Mouse (Mus musculus): ENCODE measurements around the gene Nup98. TPM values are rescaled to one million over a fixed set of nuclear protein-coding genes. Genes with fewer than 3 reads are reported as not detected.

Nup98 gene
- polyA plus RNA-seq, 1 experiment from 2014 or later = 46.9 TPM

DNA sequence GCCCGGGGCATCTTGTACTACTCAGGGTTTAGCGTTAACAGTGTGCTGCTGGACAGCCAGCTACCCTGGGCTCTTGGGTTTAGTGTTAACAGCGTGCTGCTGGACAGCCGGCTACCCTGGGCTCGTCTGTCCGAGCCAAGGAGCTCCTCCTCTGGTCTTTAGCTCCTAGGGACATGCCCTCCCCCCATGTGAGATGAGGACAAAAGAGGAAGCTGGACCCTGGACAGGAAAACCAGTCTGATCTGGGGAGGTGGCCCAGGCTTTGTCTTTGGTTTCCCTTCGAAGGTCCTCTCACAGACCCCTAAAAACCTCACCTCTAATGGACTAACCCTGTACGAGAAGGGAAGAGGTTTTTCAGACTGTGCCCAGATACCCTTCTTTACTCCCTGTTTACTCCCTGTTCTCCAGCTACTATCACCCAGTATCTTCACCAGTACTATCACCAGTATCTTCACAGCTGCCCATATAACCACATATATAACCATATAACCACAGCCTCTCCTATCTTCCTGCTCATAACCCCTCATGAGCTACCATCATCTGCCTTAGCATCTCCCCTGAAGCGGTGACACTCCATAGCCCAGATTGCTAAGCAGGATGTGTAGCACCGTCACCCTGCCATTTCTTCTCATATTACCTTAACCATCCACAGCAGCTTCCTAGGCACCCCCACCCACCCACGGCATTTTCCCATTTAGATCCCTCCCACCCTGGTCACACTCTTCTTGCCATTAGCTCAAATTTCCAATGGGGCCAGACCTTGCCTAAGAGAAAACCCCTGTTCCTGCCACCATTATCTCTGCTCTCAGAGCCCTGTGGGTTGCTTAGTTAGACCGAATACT, 37.2 kb upstream of the Nup98 start:
- H3K27me3 ChIP-seq = no peaks in the 10 kb centered on the region
- no peaks in the 10 kb centered on the region; the same call in 1 of the 2 replicates for H3K36me3 ChIP-seq
- H3K27ac ChIP-seq = no peak overlapping the region
- no peaks in the 10 kb centered on the region for H3K9me3 ChIP-seq
- no peak overlapping the region for H3K4me3 ChIP-seq
- no peak overlapping the region for H3K9ac ChIP-seq
- H3K4me1 ChIP-seq = peaks cover 39% of the 10 kb centered on the region
- no peak for ATAC-seq (ENCODE audit: insufficient number of reproducible peaks, insufficient read depth, low FRiP score, low TSS enrichment)
- 41% methylated on average over 12 of the region's 12 CpGs for WGBS
- peak overlapping the region; percentile 70 for H3K4me2 ChIP-seq (replicated peaks)

DNA sequence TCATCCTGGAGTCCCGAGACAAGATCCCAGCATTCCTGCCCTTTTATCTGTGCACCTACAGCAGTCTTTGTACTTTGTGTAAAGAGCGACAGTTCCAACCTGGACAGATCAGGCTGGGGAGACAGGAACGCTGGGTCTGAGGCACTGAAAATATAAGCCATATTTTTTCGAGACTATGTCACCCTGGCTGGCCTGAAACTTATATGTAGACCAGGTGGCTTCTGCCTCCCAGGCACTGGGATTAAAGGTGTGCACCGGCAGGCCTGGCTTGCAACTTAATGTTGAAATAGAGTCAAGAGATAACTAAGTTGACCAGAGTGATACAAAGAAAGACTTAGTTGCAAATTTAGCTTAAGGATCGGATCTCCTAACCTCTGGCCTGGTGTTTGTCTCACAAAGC, 36.3 kb upstream of the Nup98 start:
- H3K9ac ChIP-seq = no peak overlapping the region; the same call in 1 of the 2 replicates
- no peaks in the 10 kb centered on the region for H3K27me3 ChIP-seq
- peaks cover 39% of the 10 kb centered on the region for H3K4me1 ChIP-seq
- 0 out of 2 replicates have a peak overlapping the region, but pooled peaks have one; percentile 37 for H3K27ac ChIP-seq
- no peak overlapping the region for H3K4me3 ChIP-seq
- H3K9me3 ChIP-seq = no peaks in the 10 kb centered on the region
- no peak for ATAC-seq (ENCODE audit: insufficient number of reproducible peaks, insufficient read depth, low FRiP score, low TSS enrichment)
- H3K36me3 ChIP-seq = peaks cover 1% of the 10 kb centered on the region; the same call in 1 of the 2 replicates
- WGBS = 45% methylated on average over 6 of the region's 6 CpGs
- H3K4me2 ChIP-seq (replicated peaks) = no peak overlapping the region

DNA sequence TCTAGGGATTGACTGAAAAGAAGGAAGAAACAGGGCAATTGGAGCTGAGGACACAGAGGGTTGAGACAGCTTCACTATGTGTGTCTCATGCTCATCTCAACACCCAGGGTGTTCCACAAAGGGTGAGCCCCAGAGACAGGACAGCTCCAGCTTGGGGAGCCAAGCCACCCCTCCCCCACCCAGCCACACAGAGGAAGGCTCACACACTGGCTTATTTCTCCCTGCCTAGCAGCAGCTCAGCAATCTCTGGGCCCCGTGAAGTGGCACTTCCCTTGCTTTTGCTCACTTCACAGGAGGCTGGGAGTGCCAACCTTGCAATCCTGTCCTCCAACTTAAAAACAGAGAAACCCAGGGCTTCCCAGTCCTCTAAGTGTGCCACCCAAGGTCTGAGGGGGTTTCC, 35.8 kb upstream of the Nup98 start:
- Histone ChIP-seq H3K4me2 (replicated peaks) (no peak overlapping the region), H3K4me3 (no peak overlapping the region)

DNA sequence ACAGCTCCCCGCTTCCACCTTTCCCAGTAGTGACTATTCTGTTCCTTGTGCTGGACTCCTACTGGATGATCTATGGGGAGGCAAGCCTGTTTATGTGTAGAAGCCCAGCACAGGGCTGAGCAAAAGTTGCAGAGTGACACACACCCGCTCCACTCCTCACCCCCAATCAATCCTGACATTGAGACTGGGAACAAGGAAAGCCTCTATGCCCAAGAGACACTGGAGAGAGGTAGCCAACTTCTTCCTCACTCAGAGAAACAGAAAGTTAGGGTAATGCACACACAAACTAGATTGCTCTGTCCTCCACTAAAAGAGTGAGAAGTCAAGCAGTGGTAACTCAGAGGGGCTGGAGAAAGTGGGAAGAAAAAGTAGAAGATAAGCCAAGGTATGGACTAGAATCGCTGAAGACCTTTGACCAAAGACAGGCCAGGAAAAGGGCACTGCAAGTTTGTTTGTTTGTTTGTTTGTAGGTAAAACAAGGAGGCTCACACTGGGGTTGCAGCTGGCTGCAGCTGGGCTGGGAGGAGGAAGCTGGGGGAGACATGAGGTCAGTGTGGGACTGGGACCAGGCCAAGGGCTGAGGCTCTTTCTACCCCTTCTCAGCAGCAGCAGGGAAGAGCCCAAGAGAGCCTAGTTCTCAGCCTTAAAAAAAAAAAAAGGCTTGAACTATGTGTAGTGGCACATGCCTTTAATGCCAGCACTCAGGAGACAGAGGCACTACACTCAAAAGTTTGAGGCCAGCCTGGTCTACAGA, 35.0 kb upstream of the Nup98 start:
- H3K27me3 ChIP-seq = no peaks in the 10 kb centered on the region
- peaks cover 39% of the 10 kb centered on the region for H3K4me1 ChIP-seq
- H3K4me3 ChIP-seq = no peak overlapping the region
- H3K9me3 ChIP-seq = no peaks in the 10 kb centered on the region
- peaks cover 14% of the 10 kb centered on the region for H3K36me3 ChIP-seq
- no peak overlapping the region for H3K4me2 ChIP-seq (replicated peaks)
- H3K9ac ChIP-seq = no peak overlapping the region
- no peak for ATAC-seq (ENCODE audit: insufficient number of reproducible peaks, insufficient read depth, low FRiP score, low TSS enrichment)
- 86% methylated on average over 3 of the region's 3 CpGs for WGBS
- H3K27ac ChIP-seq = no peak overlapping the region

More for the DNA sequence above, 35.8 kb upstream of the Nup98 start:
- H3K4me1 ChIP-seq = peaks cover 39% of the 10 kb centered on the region
- H3K27ac ChIP-seq = 0 out of 2 replicates have a peak overlapping the region, but pooled peaks have one; percentile 37
- H3K9ac ChIP-seq = no peak overlapping the region; the same call in 1 of the 2 replicates
- no peaks in the 10 kb centered on the region for H3K27me3 ChIP-seq
- 7% methylated on average over 1 of the region's 1 CpGs for WGBS
- peaks cover 6% of the 10 kb centered on the region; the same call in 1 of the 2 replicates for H3K36me3 ChIP-seq
- no peaks in the 10 kb centered on the region for H3K9me3 ChIP-seq
- ATAC-seq (ENCODE audit: insufficient number of reproducible peaks, insufficient read depth, low FRiP score, low TSS enrichment) = no peak

DNA sequence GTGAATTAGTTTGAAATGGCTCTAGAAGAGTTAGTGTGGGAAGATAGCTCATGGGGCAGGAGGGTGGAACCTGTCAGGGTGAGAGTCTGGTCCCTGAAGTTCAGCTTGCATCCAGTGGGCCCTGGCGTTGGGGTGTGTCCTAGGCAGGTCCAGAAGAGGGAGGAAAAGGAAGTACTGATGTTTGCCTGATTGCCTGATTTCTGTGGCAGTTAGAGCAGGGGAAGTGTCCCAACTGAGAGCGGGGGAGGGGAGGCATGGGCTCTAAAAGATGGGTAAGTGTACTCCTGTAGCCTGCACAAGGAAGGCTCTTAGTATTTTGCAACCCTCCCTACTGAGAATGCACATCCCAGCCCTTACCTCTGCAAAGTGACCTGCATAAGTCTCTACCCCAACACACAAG, 33.9 kb upstream of the Nup98 start:
- H3K27ac ChIP-seq = no peak overlapping the region
- no peak for ATAC-seq (ENCODE audit: insufficient number of reproducible peaks, insufficient read depth, low FRiP score, low TSS enrichment)
- peaks cover 34% of the 10 kb centered on the region for H3K4me1 ChIP-seq
- WGBS = 74% methylated on average over 2 of the region's 2 CpGs
- no peak overlapping the region for H3K4me2 ChIP-seq (replicated peaks)
- H3K27me3 ChIP-seq = no peaks in the 10 kb centered on the region
- H3K9me3 ChIP-seq = no peaks in the 10 kb centered on the region
- H3K36me3 ChIP-seq = peaks cover 25% of the 10 kb centered on the region
- no peak overlapping the region for H3K9ac ChIP-seq
- H3K4me3 ChIP-seq = no peak overlapping the region

DNA sequence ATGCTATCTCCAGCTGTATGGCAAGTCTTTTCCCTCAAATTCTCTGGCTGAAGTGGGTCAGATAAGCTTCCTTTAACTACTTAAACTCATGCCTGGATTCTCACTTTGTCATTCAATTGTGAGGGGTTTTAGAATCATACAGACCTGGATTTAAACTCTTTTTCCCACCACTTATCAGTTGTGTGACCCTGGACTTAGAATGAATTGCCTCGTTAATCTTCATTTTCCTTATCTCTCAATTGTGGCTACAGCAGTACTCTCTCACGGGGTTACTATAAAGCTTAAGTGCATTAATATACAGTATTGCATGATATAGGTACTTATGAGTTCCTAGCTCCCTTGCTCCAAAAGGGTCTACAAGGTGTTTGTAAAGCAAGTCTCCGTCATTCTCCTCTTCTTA, 32.9 kb upstream of the Nup98 start:
- 88% methylated on average over 3 of the region's 3 CpGs for WGBS
- peaks cover 25% of the 10 kb centered on the region for H3K4me1 ChIP-seq
- ATAC-seq (ENCODE audit: insufficient number of reproducible peaks, insufficient read depth, low FRiP score, low TSS enrichment) = no peak
- H3K27me3 ChIP-seq = no peaks in the 10 kb centered on the region
- no peak overlapping the region for H3K9ac ChIP-seq
- H3K27ac ChIP-seq = no peak overlapping the region
- H3K4me2 ChIP-seq (replicated peaks) = no peak overlapping the region
- peaks cover 35% of the 10 kb centered on the region for H3K36me3 ChIP-seq
- H3K9me3 ChIP-seq = no peaks in the 10 kb centered on the region
- H3K4me3 ChIP-seq = no peak overlapping the region

DNA sequence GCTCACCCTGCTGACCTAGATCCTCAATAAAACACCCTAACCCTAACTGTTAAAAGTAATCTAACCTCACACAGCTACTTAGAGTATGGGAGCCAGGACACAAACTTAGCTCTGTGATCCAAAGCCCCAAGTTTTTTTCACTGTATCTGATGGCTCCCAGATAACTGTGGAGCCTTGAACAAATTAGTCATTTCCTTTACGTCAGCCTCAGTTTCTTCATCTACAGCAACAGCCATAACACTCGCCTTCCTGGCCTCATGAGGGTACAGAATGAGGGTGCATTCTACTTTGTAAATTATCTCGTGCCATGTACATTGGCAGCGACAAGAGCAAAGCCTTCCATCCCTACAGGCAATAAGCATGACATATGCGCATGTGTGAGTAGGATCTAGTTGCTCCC, 32.4 kb upstream of the Nup98 start:
- no peak for ATAC-seq (ENCODE audit: insufficient number of reproducible peaks, insufficient read depth, low FRiP score, low TSS enrichment)
- Histone ChIP-seq H3K4me1 (peaks cover 19% of the 10 kb centered on the region), H3K4me2 (replicated peaks) (no peak overlapping the region), H3K9ac (no peak overlapping the region), H3K27me3 (no peaks in the 10 kb centered on the region), H3K9me3 (no peaks in the 10 kb centered on the region), H3K4me3 (no peak overlapping the region), H3K27ac (no peak overlapping the region), H3K36me3 (peaks cover 40% of the 10 kb centered on the region)
- 85% methylated on average over 5 of the region's 5 CpGs for WGBS

DNA sequence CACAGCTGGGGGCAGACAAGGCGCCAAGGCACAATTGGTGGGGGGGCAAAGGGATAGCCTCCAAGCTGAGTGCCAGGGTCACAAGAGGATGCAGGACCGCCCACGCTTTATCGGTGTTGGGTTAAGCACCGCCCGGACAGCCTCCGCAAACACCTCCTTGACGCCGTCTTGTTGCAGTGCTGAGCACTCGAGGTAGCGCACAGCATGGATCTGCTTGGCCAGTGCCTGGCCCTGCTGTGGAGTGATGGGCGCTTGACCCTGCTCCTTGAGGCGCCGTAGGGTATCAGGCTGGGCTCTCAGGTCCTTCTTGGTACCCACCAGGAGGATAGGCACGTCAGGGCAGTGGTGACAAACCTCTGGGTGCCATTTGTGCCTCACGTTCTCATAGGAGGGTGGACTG, 29.6 kb upstream of the Nup98 start:
- H3K4me2 ChIP-seq (replicated peaks) = no peak overlapping the region
- H3K27me3 ChIP-seq = no peaks in the 10 kb centered on the region
- no peaks in the 10 kb centered on the region for H3K4me1 ChIP-seq
- H3K27ac ChIP-seq = no peak overlapping the region
- 94% methylated on average over 16 of the region's 16 CpGs for WGBS
- H3K9me3 ChIP-seq = no peaks in the 10 kb centered on the region
- H3K4me3 ChIP-seq = no peak overlapping the region
- ATAC-seq (ENCODE audit: insufficient number of reproducible peaks, insufficient read depth, low FRiP score, low TSS enrichment) = no peak
- no peak overlapping the region for H3K9ac ChIP-seq
- peaks cover 58% of the 10 kb centered on the region for H3K36me3 ChIP-seq

DNA sequence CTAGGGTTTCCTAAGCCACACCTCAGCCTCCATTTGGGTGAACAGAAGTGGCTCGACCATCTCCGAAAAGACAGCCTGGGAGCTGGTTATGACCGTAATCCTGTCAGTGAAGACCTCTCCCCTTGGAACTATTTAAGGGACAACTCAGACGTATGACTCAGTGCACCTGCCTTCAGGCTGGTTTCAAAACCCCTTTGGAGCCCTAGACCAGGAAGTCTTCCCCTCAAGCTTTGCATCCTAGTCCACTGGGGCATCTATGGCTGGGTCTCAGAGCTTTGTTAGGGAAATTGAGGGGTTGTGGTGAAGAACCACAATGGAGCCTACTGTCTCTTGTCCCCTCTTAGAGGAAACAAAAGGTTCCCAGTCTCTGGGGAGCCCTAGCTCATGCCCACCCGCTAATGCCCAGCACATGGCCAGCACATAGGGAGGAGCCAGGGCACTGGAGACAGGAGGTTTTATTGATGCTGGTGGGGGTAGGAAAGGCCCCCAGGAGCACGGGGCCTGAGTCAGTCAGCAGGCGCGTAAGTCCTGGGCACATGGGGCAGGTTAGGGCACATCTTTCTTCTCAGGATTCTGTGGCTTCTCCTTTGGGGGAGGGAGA, 28.8 kb upstream of the Nup98 start:
- no peak overlapping the region for H3K4me3 ChIP-seq
- no peak for ATAC-seq (ENCODE audit: insufficient number of reproducible peaks, insufficient read depth, low FRiP score, low TSS enrichment)
- H3K4me1 ChIP-seq = no peaks in the 10 kb centered on the region
- no peak overlapping the region for H3K4me2 ChIP-seq (replicated peaks)
- no peaks in the 10 kb centered on the region for H3K27me3 ChIP-seq
- H3K27ac ChIP-seq = no peak overlapping the region
- no peaks in the 10 kb centered on the region for H3K9me3 ChIP-seq
- H3K9ac ChIP-seq = no peak overlapping the region
- H3K36me3 ChIP-seq = peaks cover 65% of the 10 kb centered on the region
- 88% methylated on average over 8 of the region's 8 CpGs for WGBS

DNA sequence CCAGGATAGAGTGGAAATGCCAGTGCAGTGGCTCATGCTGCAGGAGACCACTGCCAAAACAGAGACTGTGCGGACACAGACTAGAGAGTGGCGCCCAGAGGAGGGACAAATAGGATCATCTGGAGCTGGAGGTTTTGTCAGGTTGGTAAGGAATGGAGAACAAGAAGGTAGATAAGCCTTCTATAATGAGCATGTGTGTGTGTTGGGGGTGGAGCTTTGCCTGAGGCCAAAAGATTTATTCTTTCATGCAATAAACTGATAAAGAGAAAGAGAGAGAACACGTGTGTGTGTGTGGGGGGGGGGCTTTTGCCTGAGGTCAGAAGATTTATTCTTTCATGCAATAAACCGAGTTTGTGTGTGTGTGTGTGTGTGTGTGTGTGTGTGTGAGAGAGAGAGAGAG, 23.1 kb upstream of the Nup98 start:
- Histone ChIP-seq H3K27me3 (no peaks in the 10 kb centered on the region), H3K4me3 (no peak overlapping the region), H3K27ac (no peak overlapping the region), H3K9ac (no peak overlapping the region), H3K4me2 (replicated peaks) (no peak overlapping the region), H3K4me1 (no peaks in the 10 kb centered on the region), H3K36me3 (peaks cover 64% of the 10 kb centered on the region), H3K9me3 (no peaks in the 10 kb centered on the region)
- WGBS = 86% methylated on average over 4 of the region's 4 CpGs
- no peak for ATAC-seq (ENCODE audit: insufficient number of reproducible peaks, insufficient read depth, low FRiP score, low TSS enrichment)

DNA sequence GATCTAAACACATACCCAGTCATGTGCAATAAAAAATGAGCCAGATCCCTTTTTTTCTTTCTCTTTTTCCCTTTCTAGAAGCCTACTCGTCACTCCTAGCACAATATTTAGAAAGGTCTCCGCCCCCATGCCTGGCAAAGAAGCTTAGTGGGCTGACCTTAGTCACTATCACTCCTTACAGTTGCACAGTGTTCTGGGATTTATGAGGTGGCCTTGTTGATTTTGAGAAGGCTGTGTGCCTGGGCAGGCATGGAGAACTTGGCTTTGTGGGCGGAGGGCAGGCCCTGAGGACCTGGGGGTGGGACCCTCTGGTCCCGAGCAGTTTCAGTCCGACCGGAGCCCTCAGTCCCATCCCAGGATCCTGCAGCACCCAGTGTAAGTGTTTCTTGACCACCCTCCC, 19.8 kb upstream of the Nup98 start:
- H3K27me3 ChIP-seq = no peaks in the 10 kb centered on the region
- no peaks in the 10 kb centered on the region for H3K4me1 ChIP-seq
- no peaks in the 10 kb centered on the region for H3K9me3 ChIP-seq
- H3K27ac ChIP-seq = no peak overlapping the region
- H3K4me2 ChIP-seq (replicated peaks) = no peak overlapping the region
- WGBS = 92% methylated on average over 6 of the region's 6 CpGs
- no peak overlapping the region for H3K9ac ChIP-seq
- peaks cover 45% of the 10 kb centered on the region for H3K36me3 ChIP-seq
- ATAC-seq (ENCODE audit: insufficient number of reproducible peaks, insufficient read depth, low FRiP score, low TSS enrichment) = no peak
- H3K4me3 ChIP-seq = no peak overlapping the region

Measured in embryonic facial prominence, embryonic 12.5 days (tissue).